Mouse (Mus musculus) testis, adult 2 months (tissue): ENCODE results near the gene Hist3h2ba. TPM values are rescaled to one million over a fixed set of nuclear protein-coding genes. Genes with fewer than 3 reads are reported as not detected.

ENCODE experiments used
- H3K27ac ChIP-seq: fragments of 200-500 bp; 2 replicates; pipeline ENCODE4 v1.5.1; 2012; ENCODE audit warnings: low read depth, low read length; ENCODE audit not compliant: control insufficient read depth, insufficient read depth
- H3K27me3 ChIP-seq: fragments of 200-500 bp; 2 replicates; pipeline ENCODE4 v1.6.1; 2012; ENCODE audit warnings: mild to moderate bottlenecking, low read length, moderate library complexity; ENCODE audit not compliant: control insufficient read depth, insufficient read depth
- H3K36me3 ChIP-seq: fragments of 200-500 bp; 2 replicates; pipeline ENCODE4 v1.6.1; 2012; ENCODE audit warnings: mild to moderate bottlenecking, low read length; ENCODE audit not compliant: control insufficient read depth, insufficient read depth
- H3K4me1 ChIP-seq: fragments of 200-500 bp; 2 replicates; pipeline ENCODE4 v1.6.1; 2012; ENCODE audit warnings: low read length; ENCODE audit not compliant: control insufficient read depth, insufficient read depth
- H3K4me3 ChIP-seq: fragments of 200-500 bp; 2 replicates; pipeline ENCODE4 v1.5.1; 2012; ENCODE audit warnings: low read depth, mild to moderate bottlenecking, low read length, moderate library complexity, mixed read lengths; ENCODE audit not compliant: control insufficient read depth
- CTCF ChIP-seq: fragments of 200-500 bp; IDR thresholded peaks from 2 replicates; pipeline ENCODE4 v1.5.1; 2012; ENCODE audit warnings: low read depth, mild to moderate bottlenecking, inconsistent platforms, low read length, moderate library complexity; ENCODE audit not compliant: control insufficient read depth, insufficient read depth, insufficient replicate concordance
- POLR2A ChIP-seq: fragments of 200-500 bp; IDR thresholded peaks from 2 replicates; pipeline ENCODE4 v1.6.1; 2012; ENCODE audit warnings: low read depth, mild to moderate bottlenecking, inconsistent platforms, low read length, moderate library complexity; ENCODE audit not compliant: control insufficient read depth
- polyA plus RNA-seq: library from polyadenylated mRNA; depleted of rRNA; stranded (reverse); fragments of >200 nt; gene quantifications from 2 replicates; pipeline ENCODE4 v1.2.3, GENCODE M21; 2012; rRNA removed

The Hist3h2ba gene
- polyA plus RNA-seq, 1 experiment, result 8.7 TPM

DNA sequence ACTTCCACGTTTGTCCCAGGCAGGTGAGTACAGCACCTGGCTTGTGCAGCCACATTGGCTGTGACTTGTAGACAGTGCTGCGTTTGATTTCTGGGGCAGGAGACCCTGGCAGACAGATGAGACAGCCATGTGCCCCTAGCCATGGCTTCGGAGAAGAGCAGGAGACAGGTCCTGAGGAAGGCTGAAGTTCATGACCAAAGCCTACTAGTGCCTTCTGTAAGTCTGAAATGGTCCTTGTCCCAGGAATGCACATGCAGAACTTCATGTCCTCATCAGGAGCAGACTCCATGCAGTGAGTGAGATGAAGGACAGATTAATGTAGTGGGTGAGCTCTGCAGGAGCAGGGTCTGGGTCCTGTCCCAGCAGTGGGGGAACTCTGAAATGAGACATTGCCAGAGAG is 43.2 kb downstream of the Hist3h2ba start:
- H3K36me3 ChIP-seq, result no peaks in the 10 kb centered on the region; the same call in 1 of the 2 replicates
- no peak overlapping the region for H3K27ac ChIP-seq
- TF ChIP-seq CTCF (no peak), POLR2A (no peak)
- no peaks in the 10 kb centered on the region for H3K27me3 ChIP-seq
- no peak overlapping the region for H3K4me3 ChIP-seq
- peaks cover 8% of the 10 kb centered on the region for H3K4me1 ChIP-seq

DNA sequence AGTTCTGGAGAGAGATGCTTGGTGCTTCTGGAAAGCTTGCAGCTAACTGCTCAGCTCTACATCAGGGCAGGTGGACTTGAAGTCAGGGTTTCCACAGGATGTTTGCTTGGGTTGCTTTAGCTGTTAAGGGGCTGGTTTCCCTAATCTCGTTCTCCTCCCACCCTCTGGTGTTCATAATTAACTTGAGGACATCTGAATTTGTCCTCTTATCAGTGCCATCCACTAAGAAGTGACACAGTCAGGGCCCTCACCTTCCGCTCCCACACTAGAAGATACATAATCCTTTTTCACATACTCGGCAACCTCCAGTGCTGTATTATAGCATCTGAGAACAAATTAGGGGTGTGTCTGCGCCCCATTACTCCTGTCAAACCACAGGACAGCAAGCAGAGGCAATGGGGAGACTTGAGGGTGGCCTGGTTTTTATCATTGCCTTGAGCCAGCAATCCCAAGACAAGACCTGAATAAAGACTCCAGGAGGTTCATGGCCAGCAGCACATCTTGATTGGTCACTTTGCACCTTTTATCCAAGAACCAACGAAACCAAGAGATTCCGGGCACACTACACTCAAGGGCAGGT is 44.5 kb downstream of the Hist3h2ba start:
- TF ChIP-seq CTCF, result no peak
- no peak for TF ChIP-seq POLR2A
- no peak overlapping the region for H3K4me3 ChIP-seq
- no peaks in the 10 kb centered on the region for H3K27me3 ChIP-seq

DNA sequence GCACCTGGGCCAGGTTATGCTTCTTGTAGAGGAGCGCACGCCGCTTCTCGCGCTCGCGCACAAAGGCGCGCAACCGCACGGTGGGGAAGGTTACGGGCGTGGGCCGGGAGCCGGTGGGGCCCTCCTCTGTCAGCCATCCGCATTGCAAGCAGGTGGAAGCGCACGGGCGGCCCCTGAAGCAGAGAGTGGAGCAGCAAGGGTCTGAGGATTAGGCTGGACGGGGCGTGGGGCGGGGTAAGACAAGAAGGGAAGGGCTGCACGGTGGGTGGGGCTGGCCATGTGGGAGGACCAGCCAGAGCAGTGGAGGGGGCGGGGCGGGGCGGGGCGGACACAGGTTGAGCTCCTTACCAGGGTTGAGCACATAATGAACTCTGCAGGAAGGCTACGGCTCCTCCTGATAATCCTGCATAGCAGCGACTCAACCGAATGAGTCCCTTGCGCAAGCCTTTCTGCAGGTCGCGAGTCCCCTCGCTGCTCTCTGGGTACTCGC is 45.7 kb downstream of the Hist3h2ba start:
- TF ChIP-seq CTCF, result no peak
- no peak for TF ChIP-seq POLR2A
- H3K4me3 ChIP-seq, result peak overlapping the region; percentile 43
- H3K27ac ChIP-seq, result no peak overlapping the region
- H3K27me3 ChIP-seq, result no peaks in the 10 kb centered on the region
- H3K4me1 ChIP-seq, result peaks cover 8% of the 10 kb centered on the region
- H3K36me3 ChIP-seq, result no peaks in the 10 kb centered on the region

More for the DNA sequence above, 44.5 kb downstream of the Hist3h2ba start:
- Histone ChIP-seq H3K4me1 (peaks cover 8% of the 10 kb centered on the region), H3K36me3 (no peaks in the 10 kb centered on the region), H3K27ac (no peak overlapping the region)

DNA sequence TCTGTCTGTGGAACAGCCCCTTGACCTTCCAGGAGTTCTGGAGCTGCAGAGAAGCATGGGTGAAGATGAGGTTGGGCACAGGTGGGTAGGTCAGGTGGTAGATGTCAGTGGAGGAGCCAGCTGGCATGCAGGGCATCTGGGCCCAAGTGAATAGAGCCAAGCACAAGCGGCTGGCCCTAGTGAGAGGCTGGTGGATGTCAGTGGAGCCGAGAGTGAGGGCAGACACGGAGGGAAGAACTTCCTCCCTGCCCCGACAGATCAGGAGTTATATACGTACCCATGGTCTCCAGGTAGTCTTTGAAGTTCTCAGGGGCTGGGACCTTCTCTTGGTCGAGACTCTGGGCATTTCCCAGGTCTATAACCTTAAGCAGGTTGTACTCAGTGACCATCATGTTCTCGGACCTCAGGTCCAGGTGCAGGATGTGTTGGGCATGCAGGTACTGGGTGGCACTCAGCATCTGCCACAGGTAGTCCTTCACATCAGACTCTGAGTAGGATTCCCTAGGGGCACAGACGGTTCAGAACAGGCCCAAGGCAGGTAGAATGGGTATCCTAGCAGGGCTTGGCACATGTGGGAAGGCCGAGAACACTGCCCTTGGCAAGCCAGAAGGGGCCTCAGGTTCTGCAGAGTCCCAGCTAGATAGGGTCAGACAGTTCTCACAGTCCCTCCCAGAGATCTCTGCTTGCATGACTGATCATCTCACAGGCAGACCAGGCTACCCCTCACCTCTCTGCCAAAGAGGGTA is 46.5 kb downstream of the Hist3h2ba start:
- no peak overlapping the region for H3K27ac ChIP-seq
- H3K4me1 ChIP-seq, result peaks cover 8% of the 10 kb centered on the region
- H3K4me3 ChIP-seq, result no peak overlapping the region
- H3K36me3 ChIP-seq, result no peaks in the 10 kb centered on the region
- H3K27me3 ChIP-seq, result no peaks in the 10 kb centered on the region
- no peak for TF ChIP-seq POLR2A
- TF ChIP-seq CTCF, result no peak

DNA sequence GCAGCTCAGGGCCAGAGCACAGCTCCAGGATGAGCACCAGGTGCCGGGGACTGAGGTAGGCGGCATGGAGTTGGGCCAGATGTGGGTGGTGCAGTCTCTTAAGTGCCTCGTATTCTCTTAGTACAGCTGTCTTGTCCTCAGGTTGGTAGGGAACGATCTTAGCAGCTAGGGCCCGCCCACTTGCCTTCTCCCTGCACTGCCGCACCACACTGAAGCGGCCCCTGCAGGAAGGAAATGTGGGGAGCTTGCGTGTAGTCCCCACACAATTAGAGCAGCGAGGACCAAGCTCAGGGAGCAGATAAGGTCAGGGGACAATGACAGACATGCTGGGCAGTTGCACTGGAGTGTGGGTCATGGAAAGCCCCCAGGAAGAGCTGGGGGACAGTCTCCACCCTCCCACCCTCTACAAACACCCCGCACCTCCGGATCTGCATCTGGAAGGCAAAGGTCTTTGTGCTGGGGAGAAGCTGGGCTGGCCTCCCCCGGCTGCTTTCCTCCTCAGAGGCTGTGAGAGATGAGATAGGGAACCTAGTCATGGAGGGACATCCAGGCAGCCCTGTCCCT is 47.2 kb downstream of the Hist3h2ba start:
- Histone ChIP-seq H3K4me1 (peaks cover 8% of the 10 kb centered on the region), H3K4me3 (no peak overlapping the region), H3K36me3 (no peaks in the 10 kb centered on the region), H3K27me3 (no peaks in the 10 kb centered on the region), H3K27ac (no peak overlapping the region)
- TF ChIP-seq CTCF (no peak), POLR2A (no peak)

DNA sequence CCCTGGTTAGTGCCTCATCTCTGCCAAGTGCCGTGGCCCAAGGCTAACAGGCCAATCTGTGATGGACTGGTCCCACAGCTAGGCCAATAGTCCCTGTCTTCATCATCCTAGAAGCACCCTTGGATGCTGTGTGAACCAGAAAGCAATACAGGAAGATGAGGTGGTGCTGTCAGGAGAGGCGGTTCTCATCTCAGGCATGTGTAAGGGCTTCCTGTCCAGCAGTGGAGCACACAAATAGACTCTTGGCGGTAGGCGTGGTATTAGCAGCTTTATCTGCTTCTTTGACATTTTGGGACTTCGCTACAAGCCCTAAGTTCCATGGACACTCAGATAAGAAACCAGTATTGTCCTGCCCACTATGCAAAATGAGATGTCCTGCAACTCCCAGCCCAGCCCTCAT is 48.8 kb downstream of the Hist3h2ba start:
- Histone ChIP-seq H3K36me3 (no peaks in the 10 kb centered on the region), H3K4me3 (peak overlapping the region; percentile 71), H3K4me1 (peaks cover 8% of the 10 kb centered on the region), H3K27ac (no peak overlapping the region), H3K27me3 (no peaks in the 10 kb centered on the region)
- TF ChIP-seq POLR2A, result no peak
- TF ChIP-seq CTCF, result no peak

Other genes with a start within 250 kb of the Hist3h2ba start
- not detected in 2 replicates for gene Olfr319, start 249.8 kb upstream of the Hist3h2ba start, polyA plus RNA-seq
- gene Olfr318, start 224.9 kb upstream of the Hist3h2ba start, polyA plus RNA-seq, result 0.35 TPM in 1 of 2 replicates, not detected in the other
- 0.16 and 0.96 TPM in 2 replicates for gene Olfr317, start 209.7 kb upstream of the Hist3h2ba start, polyA plus RNA-seq
- 0.29 and 3.1 TPM in 2 replicates for gene Olfr316, start 196.2 kb upstream of the Hist3h2ba start, polyA plus RNA-seq
- gene Olfr315, start 175.7 kb upstream of the Hist3h2ba start, polyA plus RNA-seq, result not detected in 2 replicates
- gene Olfr314, start 166.0 kb upstream of the Hist3h2ba start, polyA plus RNA-seq, result not detected in 2 replicates
- 142 and 144 TPM in 2 replicates for gene Fam183b, start 147.0 kb upstream of the Hist3h2ba start, polyA plus RNA-seq
- 0.09 and 0.42 TPM in 2 replicates for gene Olfr313, start 133.9 kb upstream of the Hist3h2ba start, polyA plus RNA-seq
- gene Olfr312, start 119.7 kb upstream of the Hist3h2ba start, polyA plus RNA-seq, result 0.02 and 0.06 TPM in 2 replicates
- not detected in 2 replicates for gene Olfr311, start 109.7 kb upstream of the Hist3h2ba start, polyA plus RNA-seq
- gene Gm12258, start 101.8 kb upstream of the Hist3h2ba start, polyA plus RNA-seq, result 1.4 and 1.7 TPM in 2 replicates
- gene 2810021J22Rik, start 81.7 kb upstream of the Hist3h2ba start, polyA plus RNA-seq, result 3.1 and 9.7 TPM in 2 replicates
- gene Zfp39, start 44.7 kb upstream of the Hist3h2ba start, polyA plus RNA-seq, result 23.7 and 35.2 TPM in 2 replicates
- gene Btnl10, start 31.0 kb upstream of the Hist3h2ba start, polyA plus RNA-seq, result 6.8 and 10.1 TPM in 2 replicates
- 215 and 247 TPM in 2 replicates for gene Rnf187, start 10.0 kb upstream of the Hist3h2ba start, polyA plus RNA-seq
- gene Hist3h2a, start 5.8 kb downstream of the Hist3h2ba start, polyA plus RNA-seq, result 6.4 and 6.5 TPM in 2 replicates
- 166 and 167 TPM in 2 replicates for gene Trim17, start 5.8 kb downstream of the Hist3h2ba start, polyA plus RNA-seq
- gene Trim11, start 29.2 kb downstream of the Hist3h2ba start, polyA plus RNA-seq, result 44.1 and 48.9 TPM in 2 replicates
- gene Obscn, start 187.5 kb downstream of the Hist3h2ba start, polyA plus RNA-seq, result 1.9 and 2.8 TPM in 2 replicates
- 9.4 and 10.3 TPM in 2 replicates for gene Iba57, start 214.8 kb downstream of the Hist3h2ba start, polyA plus RNA-seq
- gene Gjc2, start 234.3 kb downstream of the Hist3h2ba start, polyA plus RNA-seq, result 2.1 and 2.7 TPM in 2 replicates
- gene Guk1, start 243.3 kb downstream of the Hist3h2ba start, polyA plus RNA-seq, result 168 and 188 TPM in 2 replicates